Mouse (Mus musculus) G1E (cell line): ENCODE results near the gene Sart3.

Experiments
- CTCF ChIP-seq: IDR thresholded peaks from 2 replicates; pipeline ENCODE4 v1.5.1; 2012; ENCODE audit warnings: low read depth, low read length, inconsistent platforms, mixed read lengths
- GATA1 ChIP-seq: IDR thresholded peaks from 2 replicates; pipeline ENCODE4 v1.6.1; 2012; ENCODE audit warnings: borderline replicate concordance, low read length, inconsistent platforms, mixed read lengths
- TAL1 ChIP-seq: conservative IDR thresholded peaks from 2 replicates; pipeline ENCODE4 v1.6.1; 2012; ENCODE audit warnings: low read depth, low read length, inconsistent platforms, mixed read lengths

GRCm38 (mm10) chr5:113815041-113815389 is 42.7 kb upstream of the Sart3 start:
- TF ChIP-seq TAL1 (no peak), GATA1 (no peak), CTCF (no peak)
